Mouse (Mus musculus) adrenal gland, postnatal 25 days (tissue): ENCODE data around the gene Zfp444. TPM values are rescaled to one million over a fixed set of nuclear protein-coding genes. Genes with fewer than 3 reads are reported as not detected.
A peak's percentile ranks its signal among the peaks of the same experiment; 100 is the strongest.
"Not testable (repeated sequence)": the region's sequence is repeated elsewhere in the genome, so short reads cannot be mapped to it uniquely, and the experiment has no call there.

Experiments used
- DNase-seq: peaks from one replicate; pipeline ENCODE4 v3.0.0; 2021; ENCODE audit warnings: mixed read lengths
- total RNA-seq: library from RNA; stranded (reverse); gene quantifications from 2 replicates; pipeline ENCODE4 v1.2.3, GENCODE M21; 2021

Gene Zfp444
- total RNA-seq, 1 experiment from 2014 or later = 31.8 TPM

GRCm38 (mm10) chr7:6161541-6161940 is 10.5 kb upstream of the Zfp444 start:
- DNase-seq = no peak

GRCm38 (mm10) chr7:6162172-6162571 is 9.9 kb upstream of the Zfp444 start:
- no peak for DNase-seq

- no peak for DNase-seq
These were observed 7.4 kb upstream of the Zfp444 start for GRCm38 (mm10) chr7:6164671-6165070.

- DNase-seq = no peak
These were observed 2.6 kb upstream of the Zfp444 start for GRCm38 (mm10) chr7:6169403-6169802.

- no peak for DNase-seq
These were observed 1.6 kb upstream of the Zfp444 start for GRCm38 (mm10) chr7:6170391-6170790.

GRCm38 (mm10) chr7:6170871-6171270 is 1.2 kb upstream of the Zfp444 start:
- no peak for DNase-seq

- DNase-seq = peak; percentile 68
These were observed 501 bp upstream of the Zfp444 start for GRCm38 (mm10) chr7:6171444-6172005.

- no peak for DNase-seq
These were observed 733 bp downstream of the Zfp444 start for GRCm38 (mm10) chr7:6172674-6173244.

- no peak for DNase-seq
These were observed 1.8 kb downstream of the Zfp444 start for GRCm38 (mm10) chr7:6173872-6174271.

- not testable (repeated sequence) for DNase-seq
These were observed 2.5 kb downstream of the Zfp444 start for GRCm38 (mm10) chr7:6174365-6174987.

- DNase-seq = no peak
These were observed 7.0 kb downstream of the Zfp444 start for GRCm38 (mm10) chr7:6179013-6179412.

- DNase-seq = no peak
These were observed 10.9 kb downstream of the Zfp444 start for GRCm38 (mm10) chr7:6182882-6183281.

- no peak for DNase-seq
These were observed 11.8 kb downstream of the Zfp444 start for GRCm38 (mm10) chr7:6183802-6184201.

GRCm38 (mm10) chr7:6184521-6184920 is 12.5 kb downstream of the Zfp444 start:
- DNase-seq = no peak

GRCm38 (mm10) chr7:6185391-6185790 is 13.4 kb downstream of the Zfp444 start:
- DNase-seq = no peak

GRCm38 (mm10) chr7:6186176-6186575 is 14.2 kb downstream of the Zfp444 start:
- DNase-seq = no peak

GRCm38 (mm10) chr7:6186756-6187155 is 14.7 kb downstream of the Zfp444 start:
- DNase-seq = no peak

GRCm38 (mm10) chr7:6189542-6189941 is 17.5 kb downstream of the Zfp444 start:
- no peak for DNase-seq

- peak; percentile 86 for DNase-seq
These were observed 19.4 kb downstream of the Zfp444 start for GRCm38 (mm10) chr7:6191376-6191775.

GRCm38 (mm10) chr7:6194129-6194528 is 22.1 kb downstream of the Zfp444 start:
- peak; percentile 63 for DNase-seq

- DNase-seq = no peak
These were observed 23.8 kb downstream of the Zfp444 start for GRCm38 (mm10) chr7:6195777-6196176.

GRCm38 (mm10) chr7:6196790-6197189 is 24.8 kb downstream of the Zfp444 start, which contains the start of gene Galp:
Galp (plus strand) TSS chr7:6197090.
- DNase-seq = no peak

GRCm38 (mm10) chr7:6204200-6204599 is 32.2 kb downstream of the Zfp444 start:
- DNase-seq = no peak

- peak; percentile 54 for DNase-seq
These were observed 41.1 kb downstream of the Zfp444 start for GRCm38 (mm10) chr7:6213144-6213543.
